Mouse (Mus musculus) intestine, embryonic 15.5 days (tissue): ENCODE measurements around the gene Ankrd42. TPM values are rescaled to one million over a fixed set of nuclear protein-coding genes. Genes with fewer than 3 reads are reported as not detected.
A peak's percentile ranks its signal among the peaks of the same experiment; 100 is the strongest.

Experiments used
- ATAC-seq: fragments of 200-750 bp; cut with Nextera tagmentation; 2 replicates; pipeline ENCODE4 v1.8.0; 2017; ENCODE audit warnings: moderate TSS enrichment, moderate library complexity
- H3K27ac ChIP-seq: fragments of 300-500 bp; sonication (generic); 2 replicates; pipeline ENCODE4 v1.5.1; 2015; ENCODE audit warnings: mild to moderate bottlenecking, inconsistent platforms
- H3K27me3 ChIP-seq: fragments of 300-500 bp; sonication (generic); replicated peaks from 2 replicates; pipeline ENCODE4 v1.6.1; 2015; ENCODE audit warnings: inconsistent platforms
- H3K36me3 ChIP-seq: fragments of 300-500 bp; sonication (generic); 2 replicates; pipeline ENCODE4 v1.6.1; 2015; ENCODE audit warnings: inconsistent platforms
- H3K4me1 ChIP-seq: fragments of 300-500 bp; sonication (generic); replicated peaks from 2 replicates; pipeline ENCODE4 v1.6.1; 2015; ENCODE audit warnings: inconsistent platforms
- H3K4me2 ChIP-seq: fragments of 300-500 bp; sonication (generic); replicated peaks from 2 replicates; pipeline ENCODE4 v1.6.1; 2015; ENCODE audit warnings: mild to moderate bottlenecking, inconsistent platforms
- H3K4me3 ChIP-seq: fragments of 300-500 bp; sonication (generic); replicated peaks from 2 replicates; pipeline ENCODE4 v1.5.1; 2015; ENCODE audit warnings: inconsistent platforms
- H3K9ac ChIP-seq: fragments of 300-500 bp; sonication (generic); 2 replicates; pipeline ENCODE4 v1.6.1; 2015; ENCODE audit warnings: inconsistent platforms
- H3K9me3 ChIP-seq: fragments of 300-500 bp; sonication (generic); 2 replicates; pipeline ENCODE4 v1.6.1; 2016; ENCODE audit warnings: inconsistent platforms
- WGBS: fragments of 180-500 bp; shearing (Covaris S2); methylation state at CpG from one replicate; pipeline ENCODE4 v1.1.7; 2015; 5-methylcytosine and 5-hydroxymethylcytosine counted together
- polyA plus RNA-seq: library from polyadenylated mRNA; unstranded; fragments of >200 nt; fragmentation: Nextera tagmentation; extraction: Ambion mirVana; gene quantifications from 2 replicates; pipeline ENCODE4 v1.2.1, GENCODE M21; 2015

The Ankrd42 gene
- polyA plus RNA-seq, 1 experiment from 2014 or later = 3.9 TPM

DNA sequence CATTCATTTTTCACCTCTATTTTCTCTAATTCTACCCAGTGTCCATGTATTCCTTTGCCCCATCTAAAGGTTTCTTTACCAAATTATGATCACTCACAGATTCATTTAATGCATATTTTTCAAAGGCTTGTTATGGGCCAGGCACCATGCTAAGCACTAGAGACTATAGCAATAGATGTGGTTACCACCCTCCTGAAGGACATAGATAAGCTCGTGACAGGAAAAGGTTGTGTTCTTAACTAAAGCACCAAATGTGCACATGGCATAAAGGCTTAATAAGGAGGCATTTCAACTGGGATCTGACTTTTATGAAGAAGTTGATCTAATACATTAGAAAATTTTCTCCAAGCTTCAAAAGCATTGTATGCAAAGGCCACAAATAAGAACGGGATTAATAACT, 78.2 kb downstream of the Ankrd42 start:
- 88% methylated on average over 2 of the region's 2 CpGs for WGBS
- H3K36me3 ChIP-seq = no peaks in the 10 kb centered on the region
- H3K4me3 ChIP-seq = no peak overlapping the region

DNA sequence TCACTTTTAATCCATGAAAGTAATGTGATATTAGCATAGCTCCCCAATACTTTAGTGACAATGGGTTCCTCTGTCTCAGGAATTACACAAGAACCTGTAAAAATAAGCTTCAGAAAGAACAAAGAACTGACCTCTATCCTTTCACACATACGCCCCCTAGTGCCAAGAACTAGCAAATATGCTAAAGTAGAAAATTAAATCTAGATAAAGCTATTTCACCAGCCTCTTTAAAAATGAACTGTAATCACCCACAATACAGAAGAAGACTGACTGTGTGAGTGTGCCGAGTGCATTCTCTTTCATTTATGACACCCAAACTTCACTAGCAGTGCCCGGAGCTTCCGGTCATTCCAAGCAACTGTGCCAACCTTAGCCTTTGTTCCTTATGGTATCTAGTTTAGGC, 86.0 kb downstream of the Ankrd42 start:
- no peaks in the 10 kb centered on the region for H3K9me3 ChIP-seq
- H3K4me2 ChIP-seq = no peak overlapping the region
- no peak overlapping the region for H3K9ac ChIP-seq
- no peaks in the 10 kb centered on the region for H3K36me3 ChIP-seq
- no peak overlapping the region for H3K27ac ChIP-seq
- no peak overlapping the region for H3K4me3 ChIP-seq
- peak; percentile 34; the same call in 1 of the 2 replicates for ATAC-seq
- no peaks in the 10 kb centered on the region for H3K27me3 ChIP-seq
- WGBS = 51% methylated on average over 4 of the region's 4 CpGs
- no peaks in the 10 kb centered on the region for H3K4me1 ChIP-seq

More for the DNA sequence above, 78.2 kb downstream of the Ankrd42 start:
- Histone ChIP-seq H3K4me2 (no peak overlapping the region), H3K9me3 (no peaks in the 10 kb centered on the region), H3K9ac (no peak overlapping the region), H3K4me1 (no peaks in the 10 kb centered on the region; the same call in 1 of the 2 replicates), H3K27ac (no peak overlapping the region), H3K27me3 (no peaks in the 10 kb centered on the region)
- no peak for ATAC-seq

DNA sequence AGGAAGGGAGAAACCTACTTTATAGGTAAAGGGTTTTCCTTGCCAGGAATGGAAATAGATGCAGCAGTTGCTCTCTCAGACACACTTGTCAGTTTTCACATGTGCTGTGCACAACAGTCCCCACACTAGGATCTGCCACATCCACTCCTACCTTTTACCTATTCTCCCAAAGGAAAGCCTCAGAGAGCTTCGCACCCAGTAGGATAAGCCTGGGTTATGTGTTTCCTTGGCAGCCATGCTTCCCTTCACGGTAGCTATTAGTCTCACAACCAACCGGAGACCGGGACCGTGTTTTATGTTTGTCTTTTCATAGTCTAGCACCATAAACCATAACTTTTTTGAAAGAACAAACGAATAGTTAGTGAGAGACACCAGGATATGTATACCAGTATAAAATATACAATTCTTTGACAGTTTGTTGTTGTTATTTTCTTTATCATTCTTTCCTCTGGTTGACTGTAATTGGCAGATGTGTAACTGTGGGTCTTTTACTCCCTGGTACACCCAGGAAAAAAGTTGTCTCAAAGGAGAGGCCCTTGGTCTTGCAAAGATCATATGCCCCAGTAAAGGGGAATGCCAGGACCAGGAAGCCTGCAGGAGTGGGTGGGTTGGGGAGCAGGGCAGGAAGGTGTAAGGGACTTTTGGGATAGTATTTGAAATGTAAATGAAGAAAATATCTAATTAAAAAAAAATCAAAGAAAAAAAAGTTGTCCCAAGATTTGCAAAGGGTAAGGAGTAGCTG, 86.5 kb downstream of the Ankrd42 start:
- Histone ChIP-seq H3K9me3 (no peaks in the 10 kb centered on the region), H3K27ac (no peak overlapping the region), H3K27me3 (no peaks in the 10 kb centered on the region), H3K4me3 (no peak overlapping the region), H3K4me2 (no peak overlapping the region), H3K4me1 (no peaks in the 10 kb centered on the region), H3K9ac (no peak overlapping the region), H3K36me3 (no peaks in the 10 kb centered on the region)
- ATAC-seq = no peak
- 77% methylated on average over 6 of the region's 6 CpGs for WGBS

DNA sequence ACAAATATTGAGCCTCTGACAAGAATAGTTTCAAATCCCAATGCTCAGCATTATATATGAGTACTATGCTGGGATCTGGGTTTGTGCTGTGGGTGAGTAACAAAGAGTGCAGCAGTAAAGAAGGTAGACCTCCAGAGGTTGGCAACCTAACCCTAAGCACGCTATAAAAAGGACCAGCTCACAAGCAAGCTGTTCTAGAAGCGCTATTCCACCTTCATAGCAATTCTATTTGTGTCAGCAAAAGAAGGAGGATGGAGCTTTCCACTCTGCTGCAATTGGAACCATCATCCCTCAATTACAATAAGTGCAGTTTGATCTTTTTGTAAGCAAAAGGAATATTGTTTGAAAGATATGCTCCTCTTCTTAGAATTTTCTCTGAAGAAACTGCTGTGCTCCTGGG, 90.2 kb downstream of the Ankrd42 start:
- Histone ChIP-seq H3K9ac (no peak overlapping the region), H3K4me3 (no peak overlapping the region)
- WGBS = 75% methylated on average over 2 of the region's 2 CpGs

DNA sequence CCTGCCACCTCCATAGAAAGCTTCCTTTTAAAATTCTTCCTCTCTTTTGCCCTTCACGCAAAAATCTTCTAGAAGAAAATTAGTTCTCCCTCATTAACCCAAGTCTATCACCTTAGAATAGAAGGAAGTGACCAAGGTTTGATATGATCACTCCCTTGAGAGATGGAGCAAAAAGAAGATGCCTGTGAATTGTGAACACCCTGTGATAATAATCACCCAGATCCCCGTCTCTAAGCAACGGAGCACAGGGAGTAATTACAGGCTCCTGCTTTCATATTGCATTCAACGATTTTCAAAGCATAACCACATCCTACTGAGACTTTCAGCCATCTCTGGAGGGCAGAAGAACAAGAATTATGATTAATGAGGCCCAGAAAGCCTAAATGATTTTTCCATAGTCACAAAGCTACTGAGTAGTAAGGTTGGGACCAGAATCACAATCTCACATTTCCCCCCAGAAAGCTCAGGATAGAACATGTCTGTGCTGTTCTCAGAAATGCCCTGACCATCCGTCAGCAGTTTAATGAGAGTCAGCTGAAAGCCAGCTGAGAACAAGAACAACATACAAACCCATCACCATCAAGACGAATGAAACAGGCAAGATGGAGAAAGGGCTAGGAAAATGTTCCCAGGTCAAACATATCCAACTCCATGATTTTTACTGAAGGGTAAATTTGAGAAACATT, 104.4 kb downstream of the Ankrd42 start:
- Histone ChIP-seq H3K36me3 (no peaks in the 10 kb centered on the region), H3K9ac (no peak overlapping the region), H3K27me3 (no peaks in the 10 kb centered on the region), H3K4me1 (no peaks in the 10 kb centered on the region), H3K4me2 (no peak overlapping the region), H3K27ac (no peak overlapping the region), H3K4me3 (no peak overlapping the region), H3K9me3 (no peaks in the 10 kb centered on the region)
- 68% methylated on average over 6 of the region's 6 CpGs for WGBS
- no peak for ATAC-seq

More for the DNA sequence above, 90.2 kb downstream of the Ankrd42 start:
- Histone ChIP-seq H3K36me3 (no peaks in the 10 kb centered on the region), H3K27me3 (no peaks in the 10 kb centered on the region), H3K9me3 (no peaks in the 10 kb centered on the region), H3K27ac (no peak overlapping the region), H3K4me1 (no peaks in the 10 kb centered on the region), H3K4me2 (no peak overlapping the region)
- no peak for ATAC-seq

Other genes starting within 250 kb of the Ankrd42 start
- 40.7 and 49.1 TPM in 2 replicates for gene Ccdc90b, start 76.0 kb downstream of the Ankrd42 start, polyA plus RNA-seq
- 19.3 and 20.1 TPM in 2 replicates for gene Pcf11, start 32.8 kb upstream of the Ankrd42 start, polyA plus RNA-seq
- gene Rab30, start 104.5 kb upstream of the Ankrd42 start, polyA plus RNA-seq = 24.4 and 24.7 TPM in 2 replicates
- 9.4 and 12.1 TPM in 2 replicates for gene Ddias, start 237.1 kb upstream of the Ankrd42 start, polyA plus RNA-seq
- 22.3 and 22.7 TPM in 2 replicates for gene Prcp, start 237.3 kb upstream of the Ankrd42 start, polyA plus RNA-seq